Mouse (Mus musculus) myocyte (in vitro differentiated cells): ENCODE results near the gene Tprn. TPM values are rescaled to one million over a fixed set of nuclear protein-coding genes. Genes with fewer than 3 reads are reported as not detected.

ENCODE experiments used
- H3K27me3 ChIP-seq: one replicate; pipeline ENCODE4 v1.6.1; 2011; ENCODE audit not compliant: control insufficient read depth, insufficient read depth, insufficient read length
- H3K36me3 ChIP-seq: one replicate; pipeline ENCODE4 v1.6.1; 2011; ENCODE audit not compliant: control insufficient read depth, insufficient read depth
- H3K4me2 ChIP-seq: one replicate; pipeline ENCODE4 v1.6.1; 2011; ENCODE audit warnings: low read depth, control low read depth
- H3K4me3 ChIP-seq: one replicate; pipeline ENCODE4 v1.5.1; 2011; ENCODE audit warnings: mild to moderate bottlenecking, control low read depth, moderate library complexity
- H3K79me2 ChIP-seq: one replicate; pipeline ENCODE4 v1.6.1; 2011; ENCODE audit not compliant: control insufficient read depth, insufficient read depth
- H3ac ChIP-seq: one replicate; pipeline ENCODE4 v1.6.1; 2011; ENCODE audit not compliant: control insufficient read depth, insufficient read length
- CEBPB ChIP-seq: IDR thresholded peaks from 2 replicates; pipeline ENCODE4 v1.6.1; 2011; ENCODE audit warnings: mild to moderate bottlenecking, moderate library complexity; ENCODE audit not compliant: poor library complexity, insufficient read depth, severe bottlenecking
- E2F4 ChIP-seq: IDR thresholded peaks from one replicate; pipeline ENCODE4 v1.6.1; 2011; ENCODE audit warnings: mild to moderate bottlenecking, control low read depth, moderate library complexity; ENCODE audit not compliant: insufficient read depth
- MAX ChIP-seq: IDR thresholded peaks from one replicate; pipeline ENCODE4 v1.6.1; 2011; ENCODE audit warnings: low read depth, mild to moderate bottlenecking, control low read depth
- MYOD1 ChIP-seq, 3 experiments: IDR thresholded peaks; one replicate each; pipeline ENCODE4 v1.6.1; 2011; ENCODE audit warnings: control low read depth in 2 of 3, low read depth in 2 of 3, mild to moderate bottlenecking in 2 of 3, moderate library complexity in 1 of 3; ENCODE audit not compliant: insufficient read length in 2 of 3, control insufficient read depth in 1 of 3
- MYOG ChIP-seq, 3 experiments: IDR thresholded peaks; one replicate each; pipeline ENCODE4 v1.6.1; 2011; ENCODE audit warnings: control low read depth in 2 of 3, low read depth in 2 of 3, mild to moderate bottlenecking in 2 of 3; ENCODE audit not compliant: insufficient read length in 2 of 3, control insufficient read depth in 1 of 3, insufficient read depth in 1 of 3
- POLR2A ChIP-seq: IDR thresholded peaks from one replicate; pipeline ENCODE4 v1.6.1; 2011; ENCODE audit warnings: low read depth, mild to moderate bottlenecking, control low read depth, moderate library complexity; ENCODE audit not compliant: insufficient read length
- POLR2AphosphoS2 ChIP-seq: IDR thresholded peaks from one replicate; pipeline ENCODE4 v1.6.1; 2011; ENCODE audit warnings: low read depth, control low read depth; ENCODE audit not compliant: insufficient read length
- REST ChIP-seq: IDR thresholded peaks from one replicate; pipeline ENCODE4 v1.6.1; 2011; ENCODE audit warnings: mild to moderate bottlenecking, control low read depth, moderate library complexity; ENCODE audit not compliant: insufficient read depth, insufficient read length
- SRF ChIP-seq: IDR thresholded peaks from one replicate; pipeline ENCODE4 v1.6.1; 2011; ENCODE audit warnings: low read depth; ENCODE audit not compliant: control insufficient read depth, insufficient read length
- TCF12 ChIP-seq: IDR thresholded peaks from one replicate; pipeline ENCODE4 v1.6.1; 2011; ENCODE audit warnings: mild to moderate bottlenecking, control low read depth; ENCODE audit not compliant: poor library complexity, insufficient read depth, severe bottlenecking
- TCF3 ChIP-seq: IDR thresholded peaks from one replicate; pipeline ENCODE4 v1.6.1; 2011; ENCODE audit warnings: low read depth, control low read depth; ENCODE audit not compliant: insufficient read length
- USF1 ChIP-seq: IDR thresholded peaks from one replicate; pipeline ENCODE4 v1.6.1; 2011; ENCODE audit warnings: low read depth, mild to moderate bottlenecking, control low read depth, moderate library complexity
- polyA plus RNA-seq: library from polyadenylated mRNA; unstranded; fragments of >200 nt; fragmentation: generic; extraction: Trizol; gene quantifications from one replicate; pipeline ENCODE4 v1.2.1, GENCODE M21; 2012; ENCODE audit warnings: missing spikeins

Tprn gene
- polyA plus RNA-seq, 1 experiment, result 5.5 TPM

DNA sequence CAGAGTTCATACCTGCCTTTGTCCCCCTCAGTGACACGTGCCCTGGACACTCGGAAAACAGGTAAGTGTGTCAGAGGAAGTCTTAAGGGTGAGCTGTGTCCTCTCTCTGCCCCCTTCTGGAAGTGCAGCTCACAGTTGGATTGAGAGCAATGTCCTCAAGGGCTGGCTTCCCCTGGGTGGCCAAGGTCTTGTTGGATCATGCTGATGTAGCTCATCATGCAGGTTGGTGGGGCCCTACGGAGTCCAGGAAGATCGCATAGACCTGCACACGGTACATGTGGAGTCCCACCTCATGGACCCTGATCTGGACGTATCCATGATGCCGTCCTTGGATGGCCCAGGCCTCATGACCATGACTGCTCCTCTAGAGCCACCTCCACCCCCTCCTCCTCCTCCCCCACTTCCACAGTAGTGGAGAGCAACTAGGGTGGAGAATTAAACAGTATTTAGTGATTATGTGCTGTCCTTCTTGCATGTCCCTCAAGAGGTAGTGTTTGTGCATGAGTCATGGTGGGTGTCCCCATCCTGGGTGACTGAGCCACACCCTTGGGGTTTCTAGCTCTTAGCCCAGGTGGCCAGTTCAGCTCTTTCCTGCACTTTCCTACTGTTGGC, 26.4 kb downstream of the Tprn start:
- TF ChIP-seq MAX (no peak), REST (no peak), TCF3 (no peak), MYOG (IDR thresholded peaks at IDR 0.05; ENCODE audit: control insufficient read depth in 1 of 3, insufficient read depth in 1 of 3, insufficient read length in 2 of 3, low read depth in 2 of 3) (no peak), E2F4 (no peak), CEBPB (no peak), MYOD1 (IDR thresholded peaks at IDR 0.05; ENCODE audit: control insufficient read depth in 1 of 3, insufficient read length in 2 of 3, low read depth in 2 of 3) (no peak), TCF12 (no peak), POLR2A (no peak), SRF (no peak), USF1 (no peak)
- Histone ChIP-seq H3K4me3 (no peak overlapping the region), H3ac (no peak overlapping the region), H3K36me3 (peaks cover 18% of the 10 kb centered on the region), H3K27me3 (peaks cover 31% of the 10 kb centered on the region), H3K4me2 (peak overlapping the region; percentile 93), H3K79me2 (no peaks in the 10 kb centered on the region)

DNA sequence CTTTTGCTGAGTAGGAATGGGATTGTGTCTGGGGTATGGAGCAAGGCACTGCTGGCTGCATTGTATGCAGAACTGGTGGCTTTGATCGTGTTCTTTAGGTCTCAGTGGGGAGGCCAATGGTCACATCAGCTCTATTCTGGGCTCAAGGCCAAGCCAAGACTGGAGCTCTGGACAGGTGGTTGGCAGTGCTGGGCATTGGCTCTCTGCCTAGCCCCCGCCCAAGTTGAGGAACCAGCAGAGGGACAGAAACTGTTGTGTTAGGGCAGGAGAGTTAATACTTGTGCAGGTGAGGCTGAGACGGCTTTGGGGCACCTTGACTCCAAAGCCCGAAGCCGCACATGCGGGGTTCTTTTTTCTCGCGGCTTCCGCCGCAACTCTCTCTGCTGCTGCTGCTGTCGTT, 27.2 kb downstream of the Tprn start, which contains the start of gene Lrrc26:
Gene Lrrc26 (plus strand): TSS at position 265 of the 400 bp plus-strand sequence.
- no peaks in the 10 kb centered on the region for H3K79me2 ChIP-seq
- H3K36me3 ChIP-seq, result peaks cover 11% of the 10 kb centered on the region
- H3K27me3 ChIP-seq, result peaks cover 39% of the 10 kb centered on the region
- H3K4me2 ChIP-seq, result peak within 1 kb of the TSS; percentile 93
- TF ChIP-seq MYOG (IDR thresholded peaks at IDR 0.05; ENCODE audit: control insufficient read depth in 1 of 3, insufficient read depth in 1 of 3, insufficient read length in 2 of 3, low read depth in 2 of 3) (peak in 2 of 3 experiments; percentile 29 to 88), TCF3 (peak; percentile 7), MYOD1 (IDR thresholded peaks at IDR 0.05; ENCODE audit: control insufficient read depth in 1 of 3, insufficient read length in 2 of 3, low read depth in 2 of 3) (peak in 2 of 3 experiments; percentile 71 to 86), USF1 (no peak), E2F4 (no peak)
- H3ac ChIP-seq, result no peak within 1 kb of the TSS
- H3K4me3 ChIP-seq, result no peak within 1 kb of the TSS

DNA sequence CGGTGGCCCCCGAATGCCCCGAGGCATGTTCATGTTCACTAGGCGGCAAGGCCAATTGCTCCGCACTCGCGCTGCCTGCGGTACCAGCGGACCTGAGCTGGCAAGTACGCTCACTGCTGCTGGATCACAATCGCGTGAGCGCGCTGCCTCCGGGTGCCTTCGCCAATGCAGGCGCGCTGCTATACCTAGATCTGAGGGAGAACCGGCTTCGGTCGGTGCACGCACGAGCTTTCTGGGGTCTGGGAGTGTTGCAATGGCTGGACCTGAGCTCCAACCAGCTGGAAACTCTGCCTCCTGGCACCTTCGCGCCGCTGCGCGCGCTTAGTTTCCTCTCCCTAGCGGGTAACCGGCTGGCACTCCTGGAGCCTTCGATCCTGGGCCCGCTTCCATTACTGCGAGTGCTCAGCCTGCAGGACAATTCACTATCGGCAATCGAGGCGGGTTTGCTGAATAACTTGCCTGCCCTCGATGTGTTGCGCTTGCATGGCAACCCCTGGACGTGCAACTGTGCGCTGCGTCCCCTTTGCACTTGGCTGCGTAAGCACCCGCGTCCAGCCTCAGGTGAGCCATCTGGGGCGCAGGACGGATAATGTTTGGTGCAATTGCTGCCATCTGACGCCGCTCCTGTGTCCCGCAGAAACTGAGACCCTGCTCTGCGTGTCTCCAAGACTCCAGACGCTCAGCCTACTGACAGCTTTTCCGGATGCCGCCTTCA, 27.8 kb downstream of the Tprn start:
- no peak for TF ChIP-seq MYOG (IDR thresholded peaks at IDR 0.05; ENCODE audit: control insufficient read depth in 1 of 3, insufficient read depth in 1 of 3, insufficient read length in 2 of 3, low read depth in 2 of 3)
- TF ChIP-seq POLR2AphosphoS2, result no peak
- TF ChIP-seq MYOD1 (IDR thresholded peaks at IDR 0.05; ENCODE audit: control insufficient read depth in 1 of 3, insufficient read length in 2 of 3, low read depth in 2 of 3), result no peak
- TF ChIP-seq USF1, result no peak
- no peak for TF ChIP-seq SRF
- no peak for TF ChIP-seq TCF3
- TF ChIP-seq TCF12, result no peak
- TF ChIP-seq REST, result no peak
- H3ac ChIP-seq, result no peak overlapping the region
- H3K27me3 ChIP-seq, result peaks cover 45% of the 10 kb centered on the region
- no peaks in the 10 kb centered on the region for H3K79me2 ChIP-seq
- no peak overlapping the region for H3K4me3 ChIP-seq
- H3K36me3 ChIP-seq, result peaks cover 5% of the 10 kb centered on the region
- H3K4me2 ChIP-seq, result peak overlapping the region; percentile 93

DNA sequence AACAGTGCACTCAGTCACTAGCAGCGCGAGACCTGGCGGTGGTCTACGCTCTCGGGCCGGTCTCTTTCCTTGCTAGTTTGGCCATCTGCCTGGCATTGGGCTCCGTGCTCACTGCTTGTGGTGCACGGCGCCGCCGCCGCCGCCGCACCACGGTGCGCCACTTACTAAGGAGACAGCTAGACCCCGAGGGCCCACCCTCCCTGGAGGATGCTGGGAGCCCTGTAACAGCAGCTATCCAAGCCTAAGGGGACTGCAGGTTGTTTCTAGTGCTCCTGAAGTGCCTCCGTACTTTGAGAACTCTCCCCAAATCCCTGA, 28.4 kb downstream of the Tprn start:
- H3K27me3 ChIP-seq, result peaks cover 50% of the 10 kb centered on the region
- H3K4me2 ChIP-seq, result peak overlapping the region; percentile 93
- no peak for TF ChIP-seq TCF12
- TF ChIP-seq SRF, result no peak
- no peak for TF ChIP-seq REST
- TF ChIP-seq MYOD1 (IDR thresholded peaks at IDR 0.05; ENCODE audit: control insufficient read depth in 1 of 3, insufficient read length in 2 of 3, low read depth in 2 of 3), result no peak
- no peak for TF ChIP-seq MYOG (IDR thresholded peaks at IDR 0.05; ENCODE audit: control insufficient read depth in 1 of 3, insufficient read depth in 1 of 3, insufficient read length in 2 of 3, low read depth in 2 of 3)
- no peak for TF ChIP-seq E2F4
- TF ChIP-seq USF1, result no peak
- TF ChIP-seq POLR2AphosphoS2, result no peak
- no peak for TF ChIP-seq POLR2A
- no peak for TF ChIP-seq CEBPB
- no peaks in the 10 kb centered on the region for H3K79me2 ChIP-seq
- H3K36me3 ChIP-seq, result peaks cover 2% of the 10 kb centered on the region
- no peak overlapping the region for H3K4me3 ChIP-seq
- H3ac ChIP-seq, result no peak overlapping the region
